Mouse (Mus musculus) embryonic facial prominence, embryonic 10.5 days (tissue): ENCODE data around the gene Smim12. TPM values are rescaled to one million over a fixed set of nuclear protein-coding genes. Genes with fewer than 3 reads are reported as not detected.
A peak's percentile ranks its signal among the peaks of the same experiment; 100 is the strongest.

ENCODE experiments used
- DNase-seq: peaks from one replicate; pipeline ENCODE4 v3.0.0-alpha.2; 2017; ENCODE audit warnings: low spot score
- H3K27ac ChIP-seq: fragments of 300-500 bp; sonication (generic); replicated peaks from 2 replicates; pipeline ENCODE4 v1.5.1; 2016; ENCODE audit warnings: mild to moderate bottlenecking
- H3K27me3 ChIP-seq: fragments of 300-500 bp; sonication (generic); replicated peaks from 2 replicates; pipeline ENCODE4 v1.6.1; 2016; ENCODE audit warnings: low read depth, mild to moderate bottlenecking; ENCODE audit not compliant: poor library complexity, severe bottlenecking
- H3K36me3 ChIP-seq: fragments of 300-500 bp; sonication (generic); replicated peaks from 2 replicates; pipeline ENCODE4 v1.6.1; 2016; ENCODE audit warnings: mild to moderate bottlenecking, moderate library complexity
- H3K4me1 ChIP-seq: fragments of 300-500 bp; sonication (generic); 2 replicates; pipeline ENCODE4 v1.6.1; 2016
- H3K4me3 ChIP-seq: fragments of 300-500 bp; sonication (generic); 2 replicates; pipeline ENCODE4 v1.5.1; 2016; ENCODE audit warnings: mild to moderate bottlenecking, moderate library complexity
- H3K9me3 ChIP-seq: fragments of 300-500 bp; sonication (generic); 2 replicates; pipeline ENCODE4 v1.6.1; 2016; ENCODE audit warnings: mild to moderate bottlenecking
- WGBS: fragments of 180-500 bp; shearing (Covaris S2); methylation state at CpG from one replicate; pipeline ENCODE4 v1.1.7; 2016; 5-methylcytosine and 5-hydroxymethylcytosine counted together
- polyA plus RNA-seq: library from polyadenylated mRNA; unstranded; fragments of >200 nt; fragmentation: Nextera tagmentation; extraction: Ambion mirVana; gene quantifications from 2 replicates; pipeline ENCODE4 v1.2.1, GENCODE M21; 2016

Gene Smim12
- polyA plus RNA-seq, 1 experiment from 2014 or later = 73.7 TPM

DNA sequence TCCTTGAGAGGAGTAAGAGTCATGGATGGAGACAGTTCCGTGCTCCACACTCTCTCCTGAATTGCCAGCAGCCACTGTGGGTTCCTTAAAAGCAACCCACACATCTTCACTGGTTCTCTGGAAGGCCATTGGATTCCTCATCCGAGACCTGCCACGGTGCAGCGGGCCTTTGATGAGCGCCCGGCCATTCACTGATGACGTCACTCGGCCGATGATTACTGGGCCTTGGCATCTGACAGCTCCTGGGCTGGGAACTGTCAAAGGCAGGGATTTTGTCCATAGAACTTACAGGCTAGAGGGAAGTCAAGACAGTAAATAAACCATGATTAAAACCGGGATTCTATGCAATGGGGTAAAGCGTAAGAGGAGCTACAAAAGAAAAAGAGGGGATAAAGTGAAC, 26.5 kb upstream of the Smim12 start:
- no peak for DNase-seq
- no peaks in the 10 kb centered on the region for H3K9me3 ChIP-seq
- H3K27me3 ChIP-seq = peaks cover 52% of the 10 kb centered on the region
- H3K4me3 ChIP-seq = no peak overlapping the region
- no peak overlapping the region for H3K27ac ChIP-seq
- peaks cover 7% of the 10 kb centered on the region for H3K4me1 ChIP-seq
- 75% methylated on average over 11 of the region's 11 CpGs for WGBS
- H3K36me3 ChIP-seq = no peaks in the 10 kb centered on the region

GRCm38 (mm10) chr4:127223291-127223690, 20.3 kb upstream of the Smim12 start:
- no peak overlapping the region for H3K4me3 ChIP-seq
- H3K4me1 ChIP-seq = peaks cover 36% of the 10 kb centered on the region
- no peaks in the 10 kb centered on the region for H3K36me3 ChIP-seq
- WGBS = 35% methylated on average over 10 of the region's 10 CpGs
- no peaks in the 10 kb centered on the region for H3K9me3 ChIP-seq
- DNase-seq = no peak
- H3K27ac ChIP-seq = no peak overlapping the region
- H3K27me3 ChIP-seq = peaks cover 58% of the 10 kb centered on the region

DNA sequence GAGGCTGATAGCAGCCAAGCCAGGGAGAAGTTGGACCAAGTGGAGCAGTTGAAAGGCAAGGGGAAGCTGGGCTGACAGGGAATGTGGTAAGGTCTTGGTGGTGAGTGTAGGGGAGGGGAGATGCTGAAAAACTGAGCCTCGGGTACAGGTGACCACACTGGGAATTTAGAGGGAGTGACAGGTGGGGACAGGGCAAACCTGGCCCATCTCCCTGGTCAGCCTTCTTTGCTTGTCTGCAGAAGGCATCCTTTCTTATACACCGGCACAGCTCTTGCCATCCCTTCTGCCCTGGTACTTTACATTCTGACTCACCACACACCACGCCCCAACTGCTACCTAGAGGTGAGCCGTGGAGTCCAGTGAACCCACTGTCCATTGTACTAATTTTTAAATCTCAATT, 19.8 kb upstream of the Smim12 start:
- no peak overlapping the region for H3K4me3 ChIP-seq
- no peaks in the 10 kb centered on the region for H3K36me3 ChIP-seq
- H3K9me3 ChIP-seq = no peaks in the 10 kb centered on the region
- peaks cover 63% of the 10 kb centered on the region for H3K27me3 ChIP-seq
- no peak overlapping the region for H3K27ac ChIP-seq
- no peak for DNase-seq
- WGBS = 44% methylated on average over 4 of the region's 4 CpGs
- peaks cover 36% of the 10 kb centered on the region for H3K4me1 ChIP-seq

GRCm38 (mm10) chr4:127224444-127225100, 19.0 kb upstream of the Smim12 start:
- no peaks in the 10 kb centered on the region for H3K9me3 ChIP-seq
- no peak overlapping the region for H3K27ac ChIP-seq
- peaks cover 36% of the 10 kb centered on the region for H3K4me1 ChIP-seq
- DNase-seq = no peak
- H3K36me3 ChIP-seq = no peaks in the 10 kb centered on the region
- H3K27me3 ChIP-seq = peaks cover 71% of the 10 kb centered on the region
- H3K4me3 ChIP-seq = peak overlapping the region; percentile 39
- 12% methylated on average over 19 of the region's 19 CpGs for WGBS

- DNase-seq = no peak
- Histone ChIP-seq H3K36me3 (no peaks in the 10 kb centered on the region), H3K27ac (no peak overlapping the region), H3K4me1 (peaks cover 36% of the 10 kb centered on the region), H3K9me3 (no peaks in the 10 kb centered on the region), H3K4me3 (no peak overlapping the region), H3K27me3 (peaks cover 79% of the 10 kb centered on the region)
- WGBS = 48% methylated on average over 4 of the region's 4 CpGs
Measured at GRCm38 (mm10) chr4:127226067-127226466, 17.5 kb upstream of the Smim12 start.

DNA sequence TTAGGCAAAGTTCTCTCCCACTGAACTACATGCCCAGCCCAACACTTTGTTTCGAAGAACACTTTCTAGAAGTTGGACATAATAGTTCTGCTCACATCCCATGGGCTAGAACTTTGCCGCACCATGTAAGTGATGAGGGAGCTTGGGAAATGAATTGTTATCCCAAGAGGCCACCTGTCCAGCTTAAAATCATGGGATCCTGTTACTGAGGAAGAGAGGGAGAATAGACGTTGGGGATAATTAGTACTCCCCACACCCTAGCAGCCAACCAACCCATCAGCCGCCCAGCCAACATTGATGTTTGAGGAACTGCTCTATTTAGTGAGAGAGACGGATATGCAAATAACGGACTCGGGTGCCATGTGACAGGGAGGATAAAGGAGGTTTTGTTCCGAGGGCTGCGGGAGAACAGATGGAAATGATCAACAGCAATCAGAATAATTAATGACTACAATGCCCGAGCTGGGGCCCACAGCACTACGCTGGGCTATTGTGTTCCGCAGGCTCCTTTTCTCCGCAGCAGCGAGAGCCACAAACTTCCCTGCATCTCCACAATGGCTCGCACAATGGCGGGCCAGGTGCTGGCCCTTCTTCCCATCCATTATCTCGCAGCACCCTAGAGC, 16.4 kb upstream of the Smim12 start:
- peak; percentile 62 for DNase-seq
- Histone ChIP-seq H3K27ac (peak overlapping the region; percentile 65), H3K9me3 (no peaks in the 10 kb centered on the region), H3K4me3 (peak overlapping the region; percentile 27; the same call in 1 of the 2 replicates), H3K4me1 (peaks cover 39% of the 10 kb centered on the region), H3K36me3 (no peaks in the 10 kb centered on the region), H3K27me3 (peaks cover 79% of the 10 kb centered on the region)
- WGBS = 12% methylated on average over 17 of the region's 17 CpGs

- Histone ChIP-seq H3K27ac (0 out of 2 replicates have a peak overlapping the region, but pooled peaks have one; percentile 30), H3K27me3 (peaks cover 58% of the 10 kb centered on the region), H3K9me3 (no peaks in the 10 kb centered on the region), H3K4me3 (no peak overlapping the region), H3K36me3 (no peaks in the 10 kb centered on the region), H3K4me1 (peaks cover 33% of the 10 kb centered on the region)
- DNase-seq = no peak
- 37% methylated on average over 6 of the region's 6 CpGs for WGBS
Measured at GRCm38 (mm10) chr4:127232028-127232427, 11.6 kb upstream of the Smim12 start.

DNA sequence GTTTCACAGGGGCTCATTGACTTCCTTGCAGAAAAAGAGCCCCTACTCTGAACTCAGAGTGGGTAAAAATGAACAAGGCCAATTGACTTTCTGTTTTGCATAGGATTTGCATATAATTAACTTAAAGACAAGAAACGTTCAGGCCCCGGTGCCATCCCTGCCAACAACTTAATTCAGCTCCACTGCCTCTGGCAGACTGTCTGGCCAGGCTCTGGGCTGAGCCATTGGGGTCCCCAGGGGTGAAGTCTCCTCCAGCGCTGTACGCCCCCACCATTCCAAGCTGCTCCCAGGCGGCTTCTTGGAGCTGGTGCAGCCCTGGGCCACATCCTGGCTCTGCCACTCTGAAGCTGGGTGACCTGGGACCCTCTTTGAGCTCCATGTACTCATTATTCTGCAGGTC, 11.0 kb upstream of the Smim12 start:
- Histone ChIP-seq H3K27me3 (peaks cover 58% of the 10 kb centered on the region), H3K9me3 (no peaks in the 10 kb centered on the region), H3K4me1 (peaks cover 33% of the 10 kb centered on the region), H3K36me3 (no peaks in the 10 kb centered on the region), H3K4me3 (no peak overlapping the region), H3K27ac (no peak overlapping the region; the same call in 1 of the 2 replicates)
- WGBS = 70% methylated on average over 5 of the region's 5 CpGs
- no peak for DNase-seq

DNA sequence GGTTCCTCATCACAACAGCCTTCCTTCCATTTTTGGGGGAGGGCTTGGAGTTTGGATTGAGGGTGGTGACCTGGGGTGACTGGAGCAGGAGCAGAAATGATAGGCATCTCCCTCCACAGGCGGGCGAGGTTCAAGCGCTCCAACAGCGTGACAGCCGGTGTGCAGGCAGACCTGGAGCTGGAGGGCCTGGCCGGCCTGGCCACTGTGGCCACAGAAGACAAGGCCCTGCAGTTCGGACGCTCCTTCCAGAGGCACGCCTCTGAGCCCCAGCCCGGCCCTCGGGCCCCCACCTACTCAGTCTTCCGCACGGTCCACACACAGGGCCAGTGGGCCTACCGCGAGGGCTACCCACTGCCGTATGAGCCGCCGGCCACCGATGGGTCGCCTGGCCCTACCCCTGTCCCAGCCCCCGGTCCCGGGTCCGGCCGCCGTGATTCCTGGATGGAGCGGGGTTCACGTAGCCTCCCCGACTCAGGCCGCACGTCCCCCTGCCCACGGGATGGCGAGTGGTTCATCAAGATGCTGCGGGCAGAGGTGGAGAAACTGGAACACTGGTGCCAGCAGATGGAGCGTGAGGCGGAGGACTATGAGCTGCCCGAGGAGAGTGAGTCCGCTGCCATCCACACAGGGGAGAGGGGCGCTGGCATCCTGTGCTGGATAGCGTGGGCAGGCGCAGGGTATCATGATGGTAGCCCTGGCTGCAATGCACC, 10.0 kb upstream of the Smim12 start:
- Histone ChIP-seq H3K4me3 (no peak overlapping the region), H3K4me1 (peaks cover 30% of the 10 kb centered on the region), H3K9me3 (no peaks in the 10 kb centered on the region), H3K36me3 (no peaks in the 10 kb centered on the region), H3K27ac (no peak overlapping the region), H3K27me3 (peaks cover 58% of the 10 kb centered on the region)
- no peak for DNase-seq
- WGBS = 92% methylated on average over 40 of the region's 40 CpGs

- H3K27ac ChIP-seq = peak overlapping the region; percentile 80
- no peaks in the 10 kb centered on the region for H3K36me3 ChIP-seq
- H3K4me3 ChIP-seq = peak overlapping the region; percentile 72
- peaks cover 47% of the 10 kb centered on the region for H3K27me3 ChIP-seq
- under 1% methylated on average over 67 of the region's 67 CpGs for WGBS
- peak; percentile 92 for DNase-seq
- H3K4me1 ChIP-seq = peaks cover 30% of the 10 kb centered on the region
- no peaks in the 10 kb centered on the region for H3K9me3 ChIP-seq
Measured at GRCm38 (mm10) chr4:127235742-127236487, 7.7 kb upstream of the Smim12 start.

GRCm38 (mm10) chr4:127236631-127237030, 7.0 kb upstream of the Smim12 start:
- H3K9me3 ChIP-seq = no peaks in the 10 kb centered on the region

GRCm38 (mm10) chr4:127237271-127237670, 6.3 kb upstream of the Smim12 start:
- H3K27ac ChIP-seq = no peak overlapping the region
- H3K27me3 ChIP-seq = peaks cover 47% of the 10 kb centered on the region
- 51% methylated on average over 10 of the region's 10 CpGs for WGBS
- peaks cover 26% of the 10 kb centered on the region for H3K4me1 ChIP-seq
- no peaks in the 10 kb centered on the region for H3K36me3 ChIP-seq
- H3K9me3 ChIP-seq = no peaks in the 10 kb centered on the region
- no peak overlapping the region for H3K4me3 ChIP-seq
- DNase-seq = no peak

More at GRCm38 (mm10) chr4:127236631-127237030, 7.0 kb upstream of the Smim12 start:
- Histone ChIP-seq H3K4me3 (peak overlapping the region; percentile 72), H3K36me3 (no peaks in the 10 kb centered on the region), H3K27ac (peak overlapping the region; percentile 80), H3K4me1 (peaks cover 30% of the 10 kb centered on the region), H3K27me3 (peaks cover 47% of the 10 kb centered on the region)
- 2% methylated on average over 14 of the region's 14 CpGs for WGBS
- peak; percentile 65 for DNase-seq
